Mouse (Mus musculus): ENCODE data around the gene Taf10. TPM values are rescaled to one million over a fixed set of nuclear protein-coding genes. Genes with fewer than 3 reads are reported as not detected.
"Not testable (repeated sequence)": the region's sequence is repeated elsewhere in the genome, so short reads cannot be mapped to it uniquely, and the experiment has no call there.

The Taf10 gene
- polyA plus RNA-seq, 1 experiment from 2014 or later = 180 TPM

- WGBS = under 1% methylated on average over 56 of the region's 62 CpGs
- Histone ChIP-seq H3K9me3 (ENCODE audit: control insufficient read depth, low read length) (no peaks in the 10 kb centered on the region), H3K36me3 (ENCODE audit: control insufficient read depth, insufficient read depth, low read length) (peaks cover 53% of the 10 kb centered on the region), H3K27me3 (ENCODE audit: control insufficient read depth, insufficient read depth, low read length) (no peaks in the 10 kb centered on the region), H3K4me2 (replicated peaks; ENCODE audit: low read depth, low read length) (peak within 1 kb of the TSS; percentile 50), H3K4me1 (ENCODE audit: control insufficient read depth, insufficient read depth, low read length) (peaks cover 22% of the 10 kb centered on the region), H3K4me3 (ENCODE audit: low read length) (peak within 1 kb of the TSS; percentile 90), H3K9ac (ENCODE audit: low read depth, low read length) (peak within 1 kb of the TSS; percentile 90), H3K27ac (ENCODE audit: low read depth, low read length) (peak within 1 kb of the TSS; percentile 83)
- peak; percentile 98 for ATAC-seq (ENCODE audit: low FRiP score, low TSS enrichment)
These were observed 7.8 kb downstream of the Taf10 start, which contains the start of gene Ilk for GRCm38 (mm10) chr7:105736264-105736901. Gene Ilk (plus strand): TSS chr7:105736592.

- Histone ChIP-seq H3K9ac (ENCODE audit: low read depth, low read length) (peak overlapping the region; percentile 90), H3K4me1 (ENCODE audit: control insufficient read depth, insufficient read depth, low read length) (peaks cover 22% of the 10 kb centered on the region), H3K4me3 (ENCODE audit: low read length) (peak overlapping the region; percentile 90), H3K4me2 (replicated peaks; ENCODE audit: low read depth, low read length) (peak overlapping the region; percentile 50), H3K36me3 (ENCODE audit: control insufficient read depth, insufficient read depth, low read length) (peaks cover 51% of the 10 kb centered on the region)
- not testable (repeated sequence) for H3K27me3 ChIP-seq (ENCODE audit: control insufficient read depth, insufficient read depth, low read length); ATAC-seq (ENCODE audit: low FRiP score, low TSS enrichment); H3K9me3 ChIP-seq (ENCODE audit: control insufficient read depth, low read length); H3K27ac ChIP-seq (ENCODE audit: low read depth, low read length)
- WGBS = 44% methylated on average over 4 of the region's 4 CpGs
These were observed 8.7 kb downstream of the Taf10 start for GRCm38 (mm10) chr7:105735464-105735863.

- no peaks in the 10 kb centered on the region for H3K9me3 ChIP-seq (ENCODE audit: control insufficient read depth, low read length)
- peaks cover 22% of the 10 kb centered on the region for H3K4me1 ChIP-seq (ENCODE audit: control insufficient read depth, insufficient read depth, low read length)
- no peak overlapping the region for H3K4me2 ChIP-seq (replicated peaks; ENCODE audit: low read depth, low read length)
- ATAC-seq (ENCODE audit: low FRiP score, low TSS enrichment) = no peak
- WGBS = 87% methylated on average over 8 of the region's 8 CpGs
- H3K36me3 ChIP-seq (ENCODE audit: control insufficient read depth, insufficient read depth, low read length) = peaks cover 49% of the 10 kb centered on the region
- H3K9ac ChIP-seq (ENCODE audit: low read depth, low read length) = peak overlapping the region; percentile 90
- H3K27me3 ChIP-seq (ENCODE audit: control insufficient read depth, insufficient read depth, low read length) = no peaks in the 10 kb centered on the region
- no peak overlapping the region for H3K4me3 ChIP-seq (ENCODE audit: low read length)
- H3K27ac ChIP-seq (ENCODE audit: low read depth, low read length) = no peak overlapping the region
These were observed 9.3 kb downstream of the Taf10 start for GRCm38 (mm10) chr7:105734826-105735225.

- no peak for ATAC-seq (ENCODE audit: low FRiP score, low TSS enrichment)
- Histone ChIP-seq H3K4me2 (replicated peaks; ENCODE audit: low read depth, low read length) (no peak overlapping the region), H3K9me3 (ENCODE audit: control insufficient read depth, low read length) (no peaks in the 10 kb centered on the region), H3K27ac (ENCODE audit: low read depth, low read length) (no peak overlapping the region), H3K27me3 (ENCODE audit: control insufficient read depth, insufficient read depth, low read length) (no peaks in the 10 kb centered on the region), H3K4me3 (ENCODE audit: low read length) (no peak overlapping the region), H3K36me3 (ENCODE audit: control insufficient read depth, insufficient read depth, low read length) (peaks cover 54% of the 10 kb centered on the region), H3K4me1 (ENCODE audit: control insufficient read depth, insufficient read depth, low read length) (peaks cover 17% of the 10 kb centered on the region), H3K9ac (ENCODE audit: low read depth, low read length) (no peak overlapping the region)
- 94% methylated on average over 11 of the region's 11 CpGs for WGBS
These were observed 10.3 kb downstream of the Taf10 start for GRCm38 (mm10) chr7:105733836-105734235.

- H3K4me3 ChIP-seq (ENCODE audit: low read length) = no peak overlapping the region
- ATAC-seq (ENCODE audit: low FRiP score, low TSS enrichment) = no peak
- H3K27ac ChIP-seq (ENCODE audit: low read depth, low read length) = no peak overlapping the region
- no peaks in the 10 kb centered on the region for H3K27me3 ChIP-seq (ENCODE audit: control insufficient read depth, insufficient read depth, low read length)
- peaks cover 49% of the 10 kb centered on the region for H3K36me3 ChIP-seq (ENCODE audit: control insufficient read depth, insufficient read depth, low read length)
- no peak overlapping the region for H3K9ac ChIP-seq (ENCODE audit: low read depth, low read length)
- no peak overlapping the region for H3K4me2 ChIP-seq (replicated peaks; ENCODE audit: low read depth, low read length)
- H3K4me1 ChIP-seq (ENCODE audit: control insufficient read depth, insufficient read depth, low read length) = no peaks in the 10 kb centered on the region
- H3K9me3 ChIP-seq (ENCODE audit: control insufficient read depth, low read length) = no peaks in the 10 kb centered on the region
- 86% methylated on average over 6 of the region's 6 CpGs for WGBS
These were observed 15.3 kb downstream of the Taf10 start for GRCm38 (mm10) chr7:105728701-105729428.

GRCm38 (mm10) chr7:105726980-105727325 is 17.2 kb downstream of the Taf10 start:
- no peak overlapping the region for H3K4me2 ChIP-seq (replicated peaks; ENCODE audit: low read depth, low read length)
- no peak overlapping the region for H3K4me3 ChIP-seq (ENCODE audit: low read length)
- no peaks in the 10 kb centered on the region for H3K27me3 ChIP-seq (ENCODE audit: control insufficient read depth, insufficient read depth, low read length)
- WGBS = 95% methylated on average over 4 of the region's 4 CpGs
- H3K9me3 ChIP-seq (ENCODE audit: control insufficient read depth, low read length) = no peaks in the 10 kb centered on the region
- peaks cover 30% of the 10 kb centered on the region for H3K36me3 ChIP-seq (ENCODE audit: control insufficient read depth, insufficient read depth, low read length)
- H3K4me1 ChIP-seq (ENCODE audit: control insufficient read depth, insufficient read depth, low read length) = no peaks in the 10 kb centered on the region
- no peak overlapping the region for H3K27ac ChIP-seq (ENCODE audit: low read depth, low read length)
- no peak overlapping the region for H3K9ac ChIP-seq (ENCODE audit: low read depth, low read length)
- peak; percentile 16; the same call in 1 of the 2 replicates for ATAC-seq (ENCODE audit: low FRiP score, low TSS enrichment)

- Histone ChIP-seq H3K27ac (ENCODE audit: low read depth, low read length) (no peak overlapping the region), H3K36me3 (ENCODE audit: control insufficient read depth, insufficient read depth, low read length) (peaks cover 25% of the 10 kb centered on the region; the same call in 1 of the 2 replicates), H3K4me3 (ENCODE audit: low read length) (no peak overlapping the region), H3K27me3 (ENCODE audit: control insufficient read depth, insufficient read depth, low read length) (no peaks in the 10 kb centered on the region), H3K4me1 (ENCODE audit: control insufficient read depth, insufficient read depth, low read length) (no peaks in the 10 kb centered on the region), H3K9ac (ENCODE audit: low read depth, low read length) (no peak overlapping the region), H3K4me2 (replicated peaks; ENCODE audit: low read depth, low read length) (no peak overlapping the region), H3K9me3 (ENCODE audit: control insufficient read depth, low read length) (no peaks in the 10 kb centered on the region)
- WGBS = 77% methylated on average over 4 of the region's 4 CpGs
- peak; percentile 88 for ATAC-seq (ENCODE audit: low FRiP score, low TSS enrichment)
These were observed 17.8 kb downstream of the Taf10 start for GRCm38 (mm10) chr7:105726144-105726979.

GRCm38 (mm10) chr7:105721916-105722315 is 22.2 kb downstream of the Taf10 start:
- H3K4me3 ChIP-seq (ENCODE audit: low read length) = no peak overlapping the region
- no peak overlapping the region for H3K4me2 ChIP-seq (replicated peaks; ENCODE audit: low read depth, low read length)
- H3K9ac ChIP-seq (ENCODE audit: low read depth, low read length) = no peak overlapping the region
- no peaks in the 10 kb centered on the region for H3K36me3 ChIP-seq (ENCODE audit: control insufficient read depth, insufficient read depth, low read length)
- H3K27ac ChIP-seq (ENCODE audit: low read depth, low read length) = no peak overlapping the region
- ATAC-seq (ENCODE audit: low FRiP score, low TSS enrichment) = no peak
- H3K27me3 ChIP-seq (ENCODE audit: control insufficient read depth, insufficient read depth, low read length) = no peaks in the 10 kb centered on the region
- no peaks in the 10 kb centered on the region for H3K4me1 ChIP-seq (ENCODE audit: control insufficient read depth, insufficient read depth, low read length)
- 71% methylated on average over 2 of the region's 2 CpGs for WGBS
- H3K9me3 ChIP-seq (ENCODE audit: control insufficient read depth, low read length) = no peaks in the 10 kb centered on the region

Data from kidney, embryonic 14.5 days (tissue).